Mouse (Mus musculus) retina, adult 2 months (tissue): ENCODE measurements around the gene Mei4.

ENCODE experiments used
- DNase-seq: peaks from one replicate; pipeline ENCODE4 v3.0.0-alpha.2; 2012; ENCODE audit warnings: low read depth, low spot score

Gene Mei4

DNA sequence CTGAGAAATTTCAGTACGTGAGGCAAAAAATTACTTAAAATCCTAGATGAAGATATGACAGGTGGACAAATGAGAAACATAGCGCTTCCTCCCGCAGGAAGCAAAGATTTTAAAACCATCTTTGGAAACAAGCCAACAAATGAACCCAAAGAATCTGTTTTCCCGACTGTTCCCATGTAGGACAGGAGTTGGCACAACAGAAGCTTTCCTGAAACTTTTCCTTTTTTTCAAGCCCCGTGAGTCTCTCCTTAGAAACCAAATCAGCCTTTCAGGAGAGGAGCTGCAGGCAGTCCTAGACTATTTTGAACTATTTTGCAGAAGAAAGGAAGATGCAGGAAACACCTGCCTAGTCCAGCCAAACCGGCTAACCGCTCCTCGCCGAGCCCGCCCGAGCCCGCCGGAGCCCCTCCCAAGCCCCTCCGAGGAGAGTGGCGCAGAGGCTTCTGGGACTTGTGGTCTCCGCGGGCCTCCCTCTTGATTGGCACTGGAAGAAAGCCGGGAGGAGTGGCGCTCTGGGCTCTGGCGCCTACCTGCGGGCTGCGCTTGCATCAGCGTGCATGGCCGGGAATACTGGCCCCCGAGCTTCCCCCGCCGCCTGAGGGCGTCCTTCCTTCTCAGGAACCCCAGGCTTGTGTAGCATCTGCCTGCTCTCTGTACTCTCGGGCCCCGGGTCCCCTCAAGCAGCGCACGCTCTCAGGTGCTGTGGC, at the start of gene Mei4:
Mei4 (plus strand) TSS at position 490 of the 707 bp plus-strand sequence.
- peak; percentile 13 for DNase-seq

DNA sequence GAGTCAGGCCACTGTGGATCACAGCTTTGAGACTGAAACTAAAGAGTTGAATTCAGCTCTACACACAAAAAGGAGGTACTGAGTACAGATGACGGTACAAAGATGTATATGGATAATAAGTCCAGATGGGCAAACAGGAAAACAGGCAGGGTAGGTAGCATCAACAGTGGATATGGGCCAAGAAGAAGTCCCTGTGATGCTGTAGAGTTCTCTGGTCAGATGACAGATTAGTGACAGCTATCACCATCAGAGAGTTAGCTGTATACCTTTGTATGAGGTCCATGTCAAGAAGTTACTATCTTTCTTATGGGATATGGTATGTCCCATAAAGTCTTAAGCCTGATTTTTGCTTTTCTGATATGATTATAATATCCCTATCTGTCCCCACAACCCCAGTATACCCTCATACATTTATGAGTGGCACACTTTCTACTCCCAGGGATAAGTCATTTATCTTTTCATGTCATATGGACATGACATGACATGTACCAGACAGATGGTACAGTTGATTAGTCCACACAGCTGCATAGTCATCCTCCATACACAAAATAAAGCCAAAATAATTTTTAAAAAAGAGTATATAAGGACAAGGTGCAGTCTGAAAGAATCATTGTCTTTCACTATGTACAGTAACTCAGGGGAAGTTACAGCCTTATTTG, 43.6 kb upstream of the Mei4 start:
- DNase-seq = no peak

DNA sequence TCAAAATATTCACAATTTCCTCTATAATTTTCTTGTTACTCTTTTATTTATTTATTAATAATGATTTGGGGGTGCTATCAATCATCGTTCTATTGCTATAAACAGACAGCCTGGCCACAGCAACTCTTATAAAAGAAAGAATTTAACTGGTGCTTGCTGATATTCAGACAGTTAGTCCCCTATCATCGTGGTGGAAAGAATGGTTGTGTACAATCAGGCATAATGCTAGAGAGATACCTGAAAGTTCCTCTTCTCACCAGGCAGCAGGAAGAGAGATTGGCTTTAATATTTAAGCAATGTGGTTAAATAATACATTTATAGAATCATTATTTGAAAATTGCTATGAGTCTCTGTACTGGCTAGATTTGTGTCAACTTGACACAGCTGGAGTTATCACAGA, 35.9 kb upstream of the Mei4 start:
- DNase-seq = no peak

DNA sequence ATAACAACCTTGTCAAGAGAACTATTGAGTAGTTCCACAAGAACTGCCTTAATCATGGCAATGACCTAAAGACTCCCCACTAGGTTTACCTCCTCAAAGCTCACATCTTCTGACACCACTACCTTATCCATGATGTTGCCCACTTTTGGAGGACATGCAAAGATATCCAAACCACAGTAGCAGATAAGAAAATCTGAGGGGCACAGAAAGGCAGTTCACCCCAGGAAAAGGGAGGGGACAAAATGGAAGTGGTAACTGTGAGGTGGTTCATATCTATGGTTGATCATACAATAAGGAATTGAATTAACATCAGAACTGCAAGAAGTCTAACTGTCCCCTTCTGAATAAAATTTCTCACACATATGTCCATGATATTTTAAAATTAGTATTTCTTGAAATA, 29.4 kb upstream of the Mei4 start:
- DNase-seq = no peak

DNA sequence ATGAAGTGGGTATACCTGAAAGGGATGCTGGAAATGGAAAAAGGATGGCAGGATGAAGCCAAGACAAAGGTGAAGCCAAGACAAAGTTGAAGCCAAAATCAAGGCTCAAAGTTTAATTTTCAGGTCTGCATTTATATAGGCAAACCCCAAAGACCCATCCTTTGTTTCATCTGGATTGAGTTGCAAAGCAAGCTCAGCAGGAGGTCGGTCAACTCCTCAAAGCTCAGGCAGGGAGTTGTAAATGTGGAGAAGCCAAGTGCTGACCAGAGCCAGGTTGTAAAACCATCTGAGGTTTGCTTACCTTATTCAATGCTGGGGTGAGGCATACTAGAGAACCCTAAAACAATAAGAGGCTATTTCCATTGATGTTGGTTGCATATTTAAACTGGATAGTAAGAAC, 4.6 kb upstream of the Mei4 start:
- no peak for DNase-seq

DNA sequence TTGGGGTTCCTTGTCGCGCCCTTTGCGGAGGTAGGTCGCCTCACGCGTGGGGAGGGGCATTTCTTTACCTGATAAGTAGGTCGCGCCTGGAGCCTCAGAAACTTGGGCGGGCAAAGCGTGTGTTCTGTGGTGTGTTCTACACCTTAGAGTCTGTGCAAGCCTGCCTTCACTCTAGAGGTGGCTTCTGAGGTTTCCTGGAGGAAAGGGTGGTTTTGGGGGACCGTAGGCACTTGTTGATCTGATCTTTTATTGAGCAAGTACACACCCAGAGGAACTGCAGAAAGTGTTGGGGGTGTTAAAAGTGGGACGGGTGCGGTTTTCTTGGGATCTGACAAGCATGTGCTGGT, 391 bp downstream of the Mei4 start:
- DNase-seq = no peak

DNA sequence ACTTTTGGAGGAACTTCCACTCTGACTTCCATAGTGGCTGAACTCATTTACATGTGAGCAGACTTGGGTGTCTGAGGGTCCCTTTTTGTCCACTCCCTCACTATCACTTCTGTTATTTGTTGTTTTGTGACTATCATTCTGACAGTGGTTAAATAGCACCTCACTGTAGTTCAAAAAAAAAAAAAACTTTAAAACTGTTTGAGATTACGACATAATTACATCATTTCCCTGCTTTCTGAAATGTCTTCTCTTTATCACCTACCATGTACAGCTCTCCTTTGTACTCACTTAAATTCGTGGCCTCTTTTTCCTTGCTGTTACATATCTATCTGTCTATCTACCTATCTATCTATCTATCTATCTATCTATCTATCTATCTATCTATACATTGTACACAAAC, 2.6 kb downstream of the Mei4 start:
- DNase-seq = no peak

DNA sequence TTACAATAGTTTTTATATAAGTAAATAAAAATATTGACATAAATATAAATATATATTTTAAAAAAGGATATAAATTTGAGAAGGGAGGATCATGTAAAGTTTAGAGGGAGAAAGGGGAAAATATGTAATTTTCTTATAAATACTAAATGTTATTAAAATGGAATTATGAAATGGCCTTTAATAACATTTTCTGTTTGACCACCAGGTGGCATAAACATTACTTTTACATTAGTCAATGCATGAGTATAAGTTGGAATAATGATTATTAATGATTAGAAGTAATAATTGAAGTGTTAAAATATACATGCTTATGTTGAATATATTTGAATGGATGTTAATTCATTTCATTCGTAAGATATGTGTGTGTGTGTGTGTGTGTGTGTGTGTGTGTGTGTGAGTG, 58.0 kb downstream of the Mei4 start:
- no peak for DNase-seq

DNA sequence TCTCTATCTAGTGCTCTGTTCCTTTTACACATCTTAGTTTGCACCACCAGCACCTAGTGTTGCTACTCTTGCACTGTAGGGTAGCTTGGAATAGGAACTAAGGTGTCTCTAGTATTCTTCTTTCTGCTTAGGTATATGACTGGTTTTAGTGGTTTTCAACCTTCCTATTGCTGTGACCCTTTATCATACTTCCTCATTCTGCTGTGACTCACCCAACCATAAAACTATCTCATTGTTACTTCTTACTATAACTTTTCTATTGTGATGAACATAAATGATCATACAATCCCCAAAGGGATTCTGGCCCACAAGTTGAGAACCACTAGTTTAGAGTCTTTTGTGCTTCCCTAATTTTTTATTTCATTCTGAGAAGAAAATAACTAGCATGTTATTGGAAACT, 61.3 kb downstream of the Mei4 start:
- no peak for DNase-seq

DNA sequence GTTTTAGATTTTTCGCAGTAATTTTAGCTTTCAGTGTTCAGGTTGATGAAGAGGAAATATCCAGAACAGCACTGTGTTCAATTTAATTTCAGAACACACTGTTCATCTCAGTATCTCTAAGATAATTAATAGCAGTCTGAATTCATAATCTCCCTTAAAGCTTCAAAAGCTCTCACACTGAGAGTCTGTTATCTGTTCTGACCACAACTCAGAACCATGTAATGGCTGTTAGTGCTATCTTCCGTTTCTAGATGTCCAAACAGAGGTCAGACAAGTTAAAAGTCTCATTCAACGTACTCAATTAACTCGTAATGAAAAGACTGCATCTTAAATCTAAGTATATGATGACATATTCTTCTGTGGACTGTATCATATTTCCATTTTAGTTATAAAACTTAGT, 77.1 kb downstream of the Mei4 start:
- no peak for DNase-seq

DNA sequence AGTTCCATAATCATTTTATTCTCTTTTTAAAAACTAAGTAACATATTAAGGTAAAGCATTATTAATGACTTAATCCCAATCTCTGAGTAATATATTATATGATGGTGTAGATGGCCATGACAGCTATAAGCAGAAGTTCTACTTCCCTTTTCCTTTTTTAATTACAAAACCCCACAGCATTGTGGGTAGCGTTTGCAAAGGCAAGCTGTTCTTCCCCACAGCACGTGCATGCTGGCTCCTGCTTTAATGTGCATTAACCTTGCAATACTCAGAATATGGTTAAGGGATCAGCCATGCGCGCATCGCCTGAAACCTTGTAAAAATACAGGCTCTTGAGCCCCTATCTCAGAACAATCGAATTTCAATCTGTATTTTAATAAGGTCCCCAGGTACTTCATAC, 82.2 kb downstream of the Mei4 start:
- DNase-seq = no peak

DNA sequence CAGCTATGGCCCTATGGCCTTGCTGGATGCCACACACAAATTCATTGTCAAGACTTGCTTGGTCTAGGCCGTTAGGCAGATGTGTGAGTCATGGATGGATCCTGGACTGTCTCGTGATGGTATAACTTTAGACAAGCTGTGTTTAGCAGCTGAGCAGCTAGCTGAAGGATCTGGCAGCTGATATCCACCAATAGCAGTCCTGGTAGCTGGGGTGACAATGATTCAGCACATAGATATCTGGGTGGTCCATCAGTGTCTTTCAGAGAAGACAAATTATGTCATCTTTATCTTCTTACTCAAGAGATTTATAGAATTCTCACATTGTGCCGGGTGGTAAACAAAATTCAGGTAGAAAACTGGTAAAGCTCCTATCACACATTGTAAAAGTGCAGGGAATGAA, 93.4 kb downstream of the Mei4 start:
- DNase-seq = no peak

DNA sequence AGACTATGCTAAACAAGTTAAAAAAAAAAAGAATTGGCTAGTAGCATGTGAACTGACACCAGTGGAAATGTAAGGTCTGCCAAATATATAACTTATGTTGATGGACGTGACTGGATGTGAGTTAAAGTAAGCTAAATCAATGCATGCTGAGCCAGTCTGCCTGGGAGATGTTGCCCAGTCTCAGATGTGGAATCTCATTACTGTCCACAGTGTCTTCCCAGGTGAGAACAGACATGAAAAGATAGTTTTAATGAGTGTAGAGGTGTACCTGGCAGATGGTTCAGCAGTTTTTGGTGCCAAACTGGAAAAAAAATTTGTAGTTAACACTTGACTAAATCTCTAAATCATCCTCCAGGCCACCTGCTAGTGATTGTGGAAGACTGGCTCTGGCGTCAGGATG, 94.4 kb downstream of the Mei4 start:
- DNase-seq = no peak

DNA sequence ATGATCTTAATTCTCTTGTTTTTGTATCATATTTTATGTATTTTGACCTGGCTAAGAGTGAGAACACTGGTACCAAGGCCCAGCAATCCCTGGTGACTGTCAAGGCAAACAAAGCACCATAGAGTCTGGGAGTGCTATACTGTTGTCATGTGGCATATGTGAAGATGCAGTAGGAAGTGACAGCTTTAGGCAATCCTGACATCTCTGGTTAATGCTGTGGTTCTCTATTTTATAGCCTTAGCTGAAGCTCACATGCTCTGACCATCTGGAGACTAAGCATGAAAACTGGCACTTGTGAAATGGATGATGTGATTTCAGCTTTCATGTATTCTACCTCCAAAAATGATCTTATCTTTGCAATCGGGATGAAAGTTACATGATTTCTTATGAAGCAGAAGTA, 103.3 kb downstream of the Mei4 start:
- no peak for DNase-seq

DNA sequence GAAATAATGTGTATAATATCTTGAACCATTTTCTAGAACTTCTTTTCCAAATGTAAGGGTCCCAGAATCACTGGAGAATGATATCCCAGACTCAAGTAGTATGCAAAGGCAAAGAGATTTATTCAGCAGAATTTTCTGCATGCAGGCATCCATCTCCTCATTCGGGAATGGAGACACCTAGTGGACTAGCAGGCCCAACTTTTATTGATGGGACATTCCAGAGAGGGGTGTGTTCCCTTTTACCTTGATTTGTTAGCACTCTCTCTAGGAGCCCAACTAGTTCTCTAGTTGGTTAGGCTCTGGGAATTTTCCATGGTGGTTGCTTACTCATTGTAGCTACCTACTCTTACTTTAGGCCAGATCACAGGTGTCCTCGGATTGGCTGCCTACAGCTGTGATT, 105.5 kb downstream of the Mei4 start:
- DNase-seq = no peak

DNA sequence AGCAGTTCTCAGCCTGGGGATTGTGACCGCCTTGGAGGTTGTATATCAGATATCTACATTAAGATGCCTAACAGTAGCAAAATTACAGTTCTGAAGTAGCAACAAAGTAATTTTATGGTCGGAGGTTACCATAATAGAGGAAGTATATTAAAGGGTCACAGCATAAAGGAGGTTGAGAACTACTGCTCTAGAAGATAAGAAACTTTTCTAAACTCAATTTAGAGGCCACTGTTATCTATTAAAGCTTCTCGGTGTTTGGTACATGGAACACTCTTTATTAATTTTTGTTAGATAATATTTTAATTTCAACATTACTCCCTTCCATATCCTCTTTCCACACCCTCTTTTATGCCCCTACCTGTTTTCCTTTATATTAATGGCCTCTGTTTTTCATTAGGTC, 119.0 kb downstream of the Mei4 start:
- no peak for DNase-seq

DNA sequence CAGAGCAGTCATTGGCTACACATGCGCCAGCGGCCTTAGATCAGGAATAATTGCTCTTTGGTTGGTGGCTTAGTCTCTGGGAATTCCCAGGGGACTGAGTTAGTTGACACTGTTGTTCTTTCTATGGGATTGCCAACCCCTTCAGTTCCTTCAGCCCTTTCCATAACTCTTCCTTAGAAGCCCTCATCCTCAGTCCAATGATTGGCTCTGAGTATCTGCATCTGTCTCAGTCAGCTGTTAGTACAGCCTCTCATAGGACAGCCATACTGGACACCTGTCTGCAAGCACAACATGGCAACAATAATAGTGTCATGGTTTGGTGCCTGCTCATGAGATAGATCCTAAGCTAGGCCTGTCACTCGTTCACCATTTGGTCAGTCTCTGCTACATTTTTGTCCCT, 149.5 kb downstream of the Mei4 start:
- DNase-seq = no peak

DNA sequence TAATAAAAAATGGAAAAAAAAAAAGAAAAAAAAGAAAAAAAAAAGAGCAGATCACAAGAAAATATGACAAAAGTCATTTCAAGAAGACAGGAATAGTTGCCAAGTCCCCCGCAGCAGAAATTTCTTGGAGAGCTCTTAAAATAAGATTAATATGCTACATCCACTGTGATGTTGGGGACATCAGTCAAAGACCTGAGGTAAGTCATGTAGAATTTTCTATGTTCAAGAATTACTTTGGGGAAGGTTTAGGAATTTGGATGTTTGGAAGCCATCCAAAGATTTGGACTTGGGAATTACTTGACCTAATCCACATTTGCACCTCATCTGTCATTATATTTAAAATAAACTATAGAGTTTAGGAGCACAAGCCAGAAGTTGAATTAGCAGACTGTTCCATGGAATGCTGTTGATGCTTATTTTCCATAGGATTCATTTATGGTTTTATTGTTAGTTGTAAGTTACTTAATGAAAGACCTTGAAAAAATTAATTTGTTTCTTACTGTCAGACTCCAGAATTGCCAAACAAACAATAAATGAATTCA, 179.1 kb downstream of the Mei4 start:
- DNase-seq = no peak

DNA sequence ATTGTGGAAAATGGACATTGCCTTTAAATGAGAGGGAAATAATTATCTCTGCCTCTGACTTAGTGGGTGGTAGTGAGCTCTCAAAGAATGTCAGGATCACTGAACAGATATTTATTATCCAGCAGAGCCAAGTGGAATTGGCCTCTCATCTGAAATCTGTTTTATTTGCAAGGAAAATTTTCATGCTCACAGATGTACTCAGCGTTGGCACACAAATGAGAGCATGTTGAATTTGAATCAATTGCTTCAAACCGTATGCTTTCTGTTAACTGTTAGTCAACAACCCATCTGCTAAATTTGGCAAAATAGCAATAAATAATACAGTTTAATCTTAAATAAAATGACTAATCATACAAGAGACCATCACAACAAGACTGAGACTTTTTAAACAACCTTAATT, 181.0 kb downstream of the Mei4 start:
- no peak for DNase-seq

DNA sequence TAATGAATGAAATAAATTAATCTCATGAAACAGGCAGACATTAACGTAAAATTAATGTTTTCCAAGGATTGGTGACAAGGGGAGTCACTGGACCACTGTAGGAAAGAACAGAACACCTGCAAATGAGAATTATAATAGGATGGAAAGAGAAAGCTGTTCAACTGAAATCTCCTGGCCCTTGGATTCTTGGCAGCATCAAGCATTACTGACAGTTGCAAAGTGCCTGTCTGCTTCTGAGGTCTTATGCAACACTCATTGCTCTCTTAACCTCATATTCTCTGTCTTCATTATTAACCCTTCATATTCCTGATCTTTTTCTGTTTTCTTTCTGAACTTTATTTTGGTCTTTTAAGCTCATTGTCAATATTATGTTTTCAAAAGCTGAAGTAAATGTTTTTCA, 210.4 kb downstream of the Mei4 start:
- DNase-seq = no peak

DNA sequence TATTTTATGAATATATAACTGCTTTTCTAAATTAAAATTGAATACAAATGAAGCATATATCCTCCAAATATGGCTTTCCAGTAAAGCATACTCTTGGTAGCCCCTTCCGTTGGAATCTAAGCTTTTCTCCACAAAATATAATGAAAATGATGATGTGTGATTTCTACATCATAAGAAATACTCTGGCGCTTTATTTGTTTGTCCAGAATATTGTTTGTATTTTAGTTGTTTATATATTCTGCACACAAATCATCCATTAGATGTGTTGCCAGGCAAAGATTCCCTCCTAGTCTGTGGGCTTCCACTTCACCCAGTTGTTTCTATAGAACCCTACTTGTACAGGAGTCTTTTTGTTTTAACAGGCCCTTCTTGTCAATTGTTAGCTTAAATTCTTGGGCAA, 211.8 kb downstream of the Mei4 start:
- no peak for DNase-seq

DNA sequence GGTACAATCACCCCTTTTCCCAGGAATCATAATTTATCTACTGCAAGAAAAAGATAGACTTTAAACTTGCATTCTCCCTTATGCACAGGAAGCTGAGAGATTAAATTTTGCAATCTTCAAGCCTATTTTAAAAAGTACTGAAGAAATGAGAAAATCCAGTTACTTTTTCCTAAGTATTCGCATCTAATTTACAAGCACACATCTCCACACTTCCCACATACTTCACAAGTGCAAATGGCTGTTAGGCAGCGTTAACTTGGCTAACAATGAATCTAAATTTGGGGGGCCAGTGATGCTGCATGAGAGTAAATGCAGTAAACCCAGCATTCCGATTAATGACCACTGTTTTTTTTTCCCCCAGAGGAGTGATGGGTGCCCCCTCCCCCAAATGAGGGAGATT, 232.9 kb downstream of the Mei4 start:
- DNase-seq = no peak

DNA sequence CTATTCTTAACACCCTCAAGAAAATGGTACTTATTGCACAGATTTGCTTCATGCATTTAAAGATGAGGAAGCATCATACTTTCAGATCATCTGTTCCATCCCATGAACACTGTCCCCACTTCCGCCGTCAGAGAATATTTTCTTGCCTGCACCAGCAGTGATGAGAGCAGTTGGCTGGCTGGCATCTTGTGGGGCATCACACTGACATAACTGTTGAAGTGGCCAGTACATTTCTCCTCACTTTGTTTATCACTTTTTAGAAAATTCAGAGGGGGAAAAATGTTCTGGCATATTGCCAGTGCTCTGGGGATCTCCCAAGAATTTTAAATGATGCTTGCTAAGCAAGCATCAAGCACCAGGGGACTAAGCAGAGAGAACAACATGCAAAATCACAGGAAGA, 251.4 kb downstream of the Mei4 start:
- no peak for DNase-seq

DNA sequence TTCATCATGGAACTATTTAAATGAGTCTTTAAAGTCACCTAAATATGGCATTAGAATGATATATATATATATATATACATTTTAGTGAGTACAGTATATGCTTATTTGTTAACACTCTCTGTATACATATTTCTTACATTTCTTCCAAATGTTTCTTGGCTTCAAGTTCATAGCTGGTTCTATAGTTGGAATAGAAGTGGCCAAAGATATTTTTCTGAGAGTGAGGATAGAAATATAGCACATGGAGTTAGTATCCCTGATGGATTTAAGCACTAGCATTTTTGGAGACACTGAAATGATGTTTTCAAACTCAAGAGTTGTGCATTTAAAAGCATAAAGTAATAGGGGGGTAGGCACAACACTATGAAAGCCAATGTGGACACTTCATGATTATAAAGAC, 272.6 kb downstream of the Mei4 start:
- no peak for DNase-seq
